10 mouse cellular contexts compared by ENCODE assay signal in genomic region chr1:160233921-160234320, GRCm38 (mm10). TPM values are rescaled to one million over a fixed set of nuclear protein-coding genes. Genes with fewer than 3 reads are reported as not detected.
A peak's percentile ranks its signal among the peaks of the same experiment; 100 is the strongest.
DNase-seq lines count a peak whose midpoint lies in the region; ATAC-seq lines count a peak whose summit lies in the region.
"Had no signal": no experiment of that assay in that cellular context is flagged by ENCODE, and none has a peak within 500 bp of the region (broad histone marks: within the 10 kb centered on the region; RNA-seq: fewer than 3 reads in every experiment).

No protein-coding gene starts in this region.

- H3K36me3 ChIP-seq in heart, embryonic 14.5 days (ENCODE audit: control insufficient read depth, insufficient read depth, low read length) = no peaks in the 10 kb centered on the region
- no peaks in the 10 kb centered on the region for H3K36me3 ChIP-seq in midbrain, embryonic 11.5 days (ENCODE audit: control insufficient read depth, insufficient read depth, low read length)
- H3K36me3 ChIP-seq: forebrain, embryonic 10.5 days; neural tube, embryonic 13.5 days had no signal

- H3K9me3 ChIP-seq in heart, embryonic 14.5 days (ENCODE audit: control insufficient read depth, low read length) = no peaks in the 10 kb centered on the region
- H3K9me3 ChIP-seq in midbrain, embryonic 11.5 days (ENCODE audit: control insufficient read depth, low read length) = no peaks in the 10 kb centered on the region
- H3K9me3 ChIP-seq: forebrain, embryonic 10.5 days; neural tube, embryonic 13.5 days had no signal

- no peak overlapping the region for H3K4me2 ChIP-seq in heart, embryonic 14.5 days (ENCODE audit: low read length)
- no peak overlapping the region for H3K4me2 ChIP-seq in midbrain, embryonic 11.5 days
- H3K4me2 ChIP-seq: neural tube, embryonic 13.5 days had no signal

- no peak overlapping the region for H3K9ac ChIP-seq in heart, embryonic 14.5 days (ENCODE audit: low read length)
- H3K9ac ChIP-seq in midbrain, embryonic 11.5 days (ENCODE audit: low read length) = no peak overlapping the region
- H3K9ac ChIP-seq: neural tube, embryonic 13.5 days had no signal

- H3K4me3 ChIP-seq in heart, embryonic 14.5 days (ENCODE audit: control insufficient read depth in 1 of 2, insufficient read depth in 1 of 2, low read depth in 1 of 2, low read length in 2 of 2) = no peak overlapping the region
- no peak overlapping the region for H3K4me3 ChIP-seq in midbrain, embryonic 11.5 days (ENCODE audit: low read depth, low read length)
- H3K4me3 ChIP-seq: forebrain, embryonic 10.5 days; neural tube, embryonic 13.5 days had no signal

- ATAC-seq in heart, embryonic 14.5 days (ENCODE audit: insufficient number of reproducible peaks, insufficient read depth, low FRiP score, low read depth) = no peak
- peak; percentile 88 for ATAC-seq in monocyte, adult 5-6 weeks (replicated peaks; ENCODE audit: insufficient number of reproducible peaks, low FRiP score, low TSS enrichment, poor library complexity, severe bottlenecking)
- no peak for ATAC-seq in midbrain, embryonic 11.5 days (ENCODE audit: low FRiP score)

- DNase-seq in gastrocnemius, postnatal 14 days = peak; percentile 13
- DNase-seq in gastrocnemius, postnatal 36 days = no peak
- peak; percentile 84 to 88 for DNase-seq in B cell, adult 2 months
- no peak for DNase-seq in urinary bladder, postnatal 25 days (ENCODE audit: low spot score)
- no peak for DNase-seq in midbrain, embryonic 11.5 days (ENCODE audit: low spot score, missing footprints)
- DNase-seq in right cerebral cortex, adult 18-20 months = no peak

- H3K4me1 ChIP-seq in heart, embryonic 14.5 days (ENCODE audit: control insufficient read depth in 2 of 2, insufficient read depth in 2 of 2, low read length in 2 of 2) = no peaks in the 10 kb centered on the region
- no peaks in the 10 kb centered on the region for H3K4me1 ChIP-seq in midbrain, embryonic 11.5 days (ENCODE audit: control insufficient read depth, insufficient read depth, low read length)
- H3K4me1 ChIP-seq: neural tube, embryonic 13.5 days had no signal

- intact Hi-C loops in gastrocnemius, postnatal 14 days (cut with DNase I; ENCODE audit: low total_unique reads) = loop anchor here (5.0 kb wide), 1 partner anchor 143 kb away; no protein-coding TSS in a partner anchor
- intact Hi-C loops in gastrocnemius, postnatal 36 days (cut with DNase I) = no loop called here

- H3K27me3 ChIP-seq in heart, embryonic 14.5 days (ENCODE audit: control insufficient read depth, insufficient read depth, low read length) = no peaks in the 10 kb centered on the region
- H3K27me3 ChIP-seq in midbrain, embryonic 11.5 days (ENCODE audit: control insufficient read depth, insufficient read depth, low read length) = no peaks in the 10 kb centered on the region
- H3K27me3 ChIP-seq: neural tube, embryonic 13.5 days had no signal

- H3K27ac ChIP-seq in heart, embryonic 14.5 days (replicated peaks in 1 of 2; ENCODE audit: control insufficient read depth in 1 of 2, insufficient read depth in 1 of 2, low read depth in 2 of 2, low read length in 2 of 2) = peak overlapping the region; percentile 14 to 39; a peak in 2 of 4 replicates
- no peak overlapping the region for H3K27ac ChIP-seq in midbrain, embryonic 11.5 days (ENCODE audit: low read depth, low read length)
- H3K27ac ChIP-seq: forebrain, embryonic 10.5 days; neural tube, embryonic 13.5 days had no signal

RNA-seq across cellular contexts. Expression of gene Cacybp, which starts 21.2 kb away (rescaled TPM):
- total RNA-seq in gastrocnemius, postnatal 14 days (2021) = 10 to 100 TPM; 33.6 to 37.9 TPM
- 10 to 100 TPM; 43.8 to 49.1 TPM for total RNA-seq in gastrocnemius, postnatal 36 days (2021)
- polyA plus RNA-seq in heart, embryonic 14.5 days (2014; fragmentation: Nextera tagmentation; extraction: Ambion mirVana) = 144 and 148 TPM in 2 replicates
- 79.7 to 95.6 TPM (median 94.3 TPM) in 3 replicates for total RNA-seq in monocyte, adult 5-6 weeks (2017)
- 342 and 356 TPM in 2 replicates for polyA plus RNA-seq in midbrain, embryonic 11.5 days (2014; fragmentation: Nextera tagmentation; extraction: Ambion mirVana)

RNA-seq across cellular contexts. Expression of gene Mrps14, which starts 38.9 kb away (rescaled TPM):
- 10 to 100 TPM; 76.2 to 80.1 TPM for total RNA-seq in gastrocnemius, postnatal 14 days (2021)
- total RNA-seq in gastrocnemius, postnatal 36 days (2021) = 10 to 100 TPM; 70.9 to 75.9 TPM
- 180 and 204 TPM in 2 replicates for polyA plus RNA-seq in heart, embryonic 14.5 days (2014; fragmentation: Nextera tagmentation; extraction: Ambion mirVana)
- 38.5 to 89.8 TPM (median 78.3 TPM) in 3 replicates for total RNA-seq in monocyte, adult 5-6 weeks (2017)
- polyA plus RNA-seq in midbrain, embryonic 11.5 days (2014; fragmentation: Nextera tagmentation; extraction: Ambion mirVana) = 254 and 258 TPM in 2 replicates

Comparison
In these comparisons a context has a peak if more than half of its experiments do, and no peak if none do; other contexts are left out.
1. DNase-seq: peak in gastrocnemius, postnatal 14 days (single experiment) and B cell, adult 2 months (2 of 2); none in gastrocnemius, postnatal 36 days (0 of 2), urinary bladder, postnatal 25 days (single experiment), midbrain, embryonic 11.5 days (single experiment) and right cerebral cortex, adult 18-20 months (single experiment).